Mouse (Mus musculus): ENCODE measurements around the gene Gm45837. TPM values are rescaled to one million over a fixed set of nuclear protein-coding genes. Genes with fewer than 3 reads are reported as not detected.
A peak's percentile ranks its signal among the peaks of the same experiment; 100 is the strongest.

Gm45837 gene
- total RNA-seq, 2 experiments from 2014 or later = not detected

DNA sequence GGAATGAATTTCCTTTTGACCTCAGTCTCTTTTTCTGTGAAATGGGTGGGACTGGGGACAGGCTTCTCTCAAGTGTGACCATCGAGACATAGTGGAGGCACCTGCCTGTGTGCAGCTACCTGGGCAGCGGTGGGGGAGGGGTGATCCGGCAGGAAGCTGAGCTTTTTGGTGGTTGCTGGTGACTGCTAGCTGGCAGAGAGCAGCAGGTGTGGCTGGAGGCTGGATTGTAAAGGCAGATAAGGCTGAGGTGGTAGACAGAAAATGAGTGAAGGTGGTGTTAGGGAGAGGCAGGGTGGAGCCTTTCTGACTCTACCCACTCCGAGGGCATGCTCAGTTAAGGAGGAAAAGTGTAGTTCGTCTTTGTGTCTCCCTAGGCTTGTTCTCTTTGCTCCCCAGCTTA lies 76.4 kb downstream of the Gm45837 start:
- ATAC-seq (replicated peaks; ENCODE audit: poor library complexity) = no peak

DNA sequence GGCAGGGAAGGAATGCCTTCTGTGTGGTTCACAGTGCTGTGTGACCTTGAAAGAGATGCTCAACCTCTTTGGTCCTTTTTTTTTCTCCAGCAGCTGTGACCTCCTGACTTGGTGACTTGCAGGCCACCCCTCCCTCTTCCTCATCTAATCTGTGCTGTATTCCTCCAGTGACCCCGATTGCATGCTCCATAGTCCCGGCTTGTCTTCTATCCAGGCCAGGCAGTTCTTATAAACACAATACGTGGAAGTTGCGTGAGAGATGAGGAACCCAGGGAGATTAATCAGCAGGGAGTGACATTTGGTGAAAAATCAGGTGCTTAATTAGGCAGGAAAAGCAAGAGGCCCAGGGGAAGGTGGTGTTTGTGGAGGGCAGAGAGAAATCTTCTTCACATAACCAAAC lies 80.3 kb downstream of the Gm45837 start:
- no peak for ATAC-seq (replicated peaks; ENCODE audit: poor library complexity)

DNA sequence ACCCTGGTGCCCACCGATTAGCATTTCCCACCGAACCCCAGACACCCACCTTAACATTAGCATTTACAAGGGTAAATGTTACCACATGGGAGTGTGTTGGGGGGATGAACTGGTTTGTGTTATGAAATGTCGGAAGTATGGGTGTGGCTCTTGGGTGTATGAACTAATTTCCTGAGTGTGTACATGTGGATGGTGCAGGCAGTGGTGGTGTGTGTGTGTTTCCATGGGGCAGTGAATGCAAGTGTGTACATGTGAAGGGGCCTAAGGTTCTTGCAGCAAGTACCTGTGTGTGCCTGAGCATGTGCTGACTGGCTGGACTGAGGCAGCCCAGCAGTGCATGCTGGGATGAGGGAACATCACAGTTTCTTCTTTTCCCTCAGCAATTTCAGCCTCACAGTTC lies 87.7 kb downstream of the Gm45837 start:
- peak; percentile 56 for ATAC-seq (replicated peaks; ENCODE audit: poor library complexity)

DNA sequence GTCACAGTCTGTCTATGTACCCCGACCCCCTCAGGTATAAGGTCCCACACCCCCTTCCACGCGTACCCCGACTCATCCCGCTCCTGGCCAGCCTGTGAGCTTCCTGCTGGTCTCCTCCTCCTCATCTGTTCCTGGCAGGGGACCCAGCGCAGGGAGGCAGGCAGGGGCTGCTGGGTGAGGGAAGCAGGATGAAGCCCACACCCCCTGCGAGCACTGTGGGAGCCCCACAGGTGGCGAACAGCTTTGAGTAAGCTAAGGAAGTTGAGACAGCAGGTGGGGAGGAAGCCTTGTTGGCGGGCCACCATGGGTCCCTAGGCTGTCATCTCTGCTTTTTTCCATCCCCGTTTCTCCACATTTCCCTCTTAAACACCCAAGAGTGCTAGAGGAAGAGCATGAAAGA lies 88.6 kb downstream of the Gm45837 start:
- no peak for ATAC-seq (replicated peaks; ENCODE audit: poor library complexity)

DNA sequence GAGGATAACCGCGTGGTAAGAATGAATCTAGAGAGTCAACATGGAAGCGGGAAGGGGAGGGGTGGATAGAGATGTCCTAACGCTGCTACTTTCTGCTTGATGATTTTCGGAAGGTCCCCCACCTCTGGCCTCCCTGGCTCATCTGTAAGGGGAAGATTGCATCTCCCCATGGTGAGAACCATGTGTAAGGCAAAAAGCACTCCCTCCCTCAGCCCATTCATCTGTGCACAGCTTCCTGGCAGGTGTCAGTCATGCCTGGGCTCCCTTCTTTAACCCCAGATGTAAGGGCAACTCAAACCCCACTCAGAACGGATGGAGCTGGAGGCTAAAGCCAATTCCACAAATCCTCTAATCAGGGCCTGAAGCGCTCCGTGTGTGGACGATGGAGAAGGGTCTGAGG lies 89.0 kb downstream of the Gm45837 start:
- no peak for ATAC-seq (replicated peaks; ENCODE audit: poor library complexity)

DNA sequence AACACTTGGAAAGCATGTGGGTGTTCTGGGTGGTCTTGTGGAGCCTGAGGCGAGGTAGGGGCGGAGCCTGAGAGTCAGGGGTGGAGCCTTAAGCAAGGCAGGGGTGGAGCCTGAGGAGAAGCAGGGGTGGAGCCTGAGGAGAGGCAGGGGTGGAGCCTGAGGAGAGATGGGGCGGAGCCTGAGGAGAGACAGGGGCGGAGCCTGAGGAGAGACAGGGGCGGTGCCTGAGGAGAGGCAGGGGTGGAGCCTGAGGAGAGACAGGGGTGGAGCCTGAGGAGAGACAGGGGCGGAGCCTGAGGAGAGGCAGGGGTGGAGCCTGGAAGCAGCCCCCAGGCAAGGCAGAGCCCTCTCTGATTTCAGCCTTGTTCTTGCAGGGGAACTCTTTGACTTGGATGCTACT lies 90.5 kb downstream of the Gm45837 start:
- ATAC-seq (replicated peaks; ENCODE audit: poor library complexity) = peak; percentile 14

DNA sequence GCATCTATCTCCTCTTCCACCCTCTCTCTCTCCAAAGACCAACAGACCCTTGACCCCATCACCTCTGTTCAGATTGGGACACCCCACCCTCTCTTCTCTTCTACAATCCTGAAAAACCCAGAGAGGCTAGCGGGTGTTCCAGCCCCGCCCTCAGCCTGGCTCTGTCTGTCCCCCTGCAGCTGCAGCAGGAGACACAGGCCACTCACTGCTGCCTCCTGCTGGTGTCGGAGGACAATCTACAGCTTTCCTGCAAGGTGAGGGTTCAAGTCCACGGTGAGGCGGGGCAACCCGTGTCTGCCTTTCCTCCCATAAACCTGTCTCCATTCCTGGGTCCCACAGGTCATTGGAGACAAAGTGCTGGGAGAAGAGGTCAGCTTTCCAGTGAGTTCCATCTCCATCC lies 91.0 kb downstream of the Gm45837 start:
- ATAC-seq (replicated peaks; ENCODE audit: poor library complexity) = no peak

DNA sequence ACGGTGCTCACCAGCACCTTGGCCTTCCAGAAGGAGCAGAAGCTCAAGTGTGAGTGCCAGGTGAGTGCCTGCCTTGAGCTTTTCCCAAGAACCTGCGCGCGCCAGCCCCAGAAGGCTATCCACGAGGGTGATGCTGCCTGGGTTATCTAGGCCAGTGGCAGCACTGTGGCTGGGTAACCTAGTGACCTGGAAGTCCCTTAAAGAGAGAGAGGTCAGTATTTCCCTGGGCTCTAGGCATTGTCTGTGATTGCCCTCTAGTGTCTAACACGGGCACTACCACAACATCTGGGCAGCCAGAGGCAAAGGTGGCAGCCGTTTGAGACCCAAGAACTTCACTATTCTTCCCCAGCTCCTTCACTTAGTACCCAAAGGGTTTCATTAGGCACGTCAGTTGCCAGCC lies 92.7 kb downstream of the Gm45837 start:
- ATAC-seq (replicated peaks; ENCODE audit: poor library complexity) = peak; percentile 64

DNA sequence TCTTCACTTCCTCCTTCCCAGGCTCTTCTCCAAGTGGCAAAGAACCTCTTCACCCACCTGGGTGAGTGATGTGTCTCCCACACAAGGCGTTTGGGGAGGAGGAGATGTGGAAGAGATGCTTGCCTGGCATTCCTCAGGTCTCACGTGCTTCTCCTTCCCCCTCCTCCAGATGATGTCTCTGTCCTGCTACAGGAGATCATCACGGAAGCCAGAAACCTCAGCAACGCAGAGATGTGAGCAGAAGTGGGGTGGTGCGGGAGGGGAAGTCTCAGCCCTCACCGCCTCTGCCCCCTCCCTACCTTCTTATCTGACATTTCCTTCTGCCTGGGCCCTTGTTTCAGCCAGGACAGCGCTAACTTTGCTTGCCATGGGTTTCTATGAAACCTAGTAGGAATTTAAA lies 93.1 kb downstream of the Gm45837 start:
- ATAC-seq (replicated peaks; ENCODE audit: poor library complexity) = peak; percentile 38

DNA sequence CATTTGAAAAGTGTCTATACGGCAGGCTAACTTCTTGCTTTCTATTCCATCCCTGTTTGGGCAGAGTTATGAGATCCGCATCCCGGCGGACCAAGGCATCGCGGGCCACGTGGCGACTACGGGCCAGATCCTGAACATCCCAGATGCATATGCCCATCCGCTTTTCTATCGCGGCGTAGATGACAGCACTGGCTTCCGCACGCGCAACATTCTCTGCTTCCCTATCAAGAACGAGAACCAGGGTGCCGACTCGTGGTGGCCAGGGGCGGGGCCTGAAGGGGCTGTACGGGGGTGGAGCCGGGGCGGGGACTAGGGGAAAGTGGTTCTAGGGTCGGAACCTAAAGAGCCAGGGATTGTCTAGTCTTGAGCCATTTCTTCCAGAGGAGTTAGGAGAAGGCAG lies 93.8 kb downstream of the Gm45837 start:
- peak; percentile 69 for ATAC-seq (replicated peaks; ENCODE audit: poor library complexity)

DNA sequence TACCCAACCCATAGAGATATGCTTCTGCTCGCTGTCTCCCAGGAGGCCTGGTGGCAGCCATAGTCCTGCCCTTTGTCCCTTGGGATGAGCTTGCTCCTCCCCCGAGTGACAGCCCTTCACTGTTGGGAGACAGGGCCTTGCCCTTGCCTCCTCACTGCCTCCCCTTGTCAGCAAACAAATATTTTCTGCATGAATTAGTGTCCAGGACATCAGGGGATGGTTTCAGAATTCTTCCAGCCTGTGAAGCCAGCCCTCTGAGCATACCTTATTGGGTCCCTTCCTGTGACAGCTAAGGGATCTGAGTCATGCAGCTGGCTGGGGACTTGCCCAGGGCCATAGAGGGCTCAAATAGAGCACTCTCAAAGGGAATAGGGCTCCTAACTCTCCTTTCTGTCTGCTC lies 98.5 kb downstream of the Gm45837 start:
- no peak for ATAC-seq (replicated peaks; ENCODE audit: poor library complexity)

DNA sequence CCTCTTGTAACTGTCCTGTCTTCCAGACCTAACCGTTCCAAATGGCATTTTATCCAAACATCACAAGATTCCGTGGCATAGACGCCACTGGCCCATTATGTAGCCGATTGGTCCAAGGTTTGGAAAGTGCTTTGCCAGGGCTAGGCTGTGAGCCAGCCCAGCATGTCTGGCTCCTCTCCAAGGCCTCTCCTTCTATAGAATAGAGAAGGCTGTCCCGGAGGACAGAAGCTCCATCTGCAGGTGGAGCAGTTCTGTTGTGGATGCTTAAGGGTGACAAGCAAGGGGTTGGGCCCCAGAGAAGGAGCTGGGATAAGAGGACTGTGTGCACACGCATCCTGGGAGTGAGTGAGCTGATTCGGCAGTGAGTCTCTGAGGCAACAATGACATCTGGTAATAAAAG lies 103.0 kb downstream of the Gm45837 start:
- ATAC-seq (replicated peaks; ENCODE audit: poor library complexity) = no peak

DNA sequence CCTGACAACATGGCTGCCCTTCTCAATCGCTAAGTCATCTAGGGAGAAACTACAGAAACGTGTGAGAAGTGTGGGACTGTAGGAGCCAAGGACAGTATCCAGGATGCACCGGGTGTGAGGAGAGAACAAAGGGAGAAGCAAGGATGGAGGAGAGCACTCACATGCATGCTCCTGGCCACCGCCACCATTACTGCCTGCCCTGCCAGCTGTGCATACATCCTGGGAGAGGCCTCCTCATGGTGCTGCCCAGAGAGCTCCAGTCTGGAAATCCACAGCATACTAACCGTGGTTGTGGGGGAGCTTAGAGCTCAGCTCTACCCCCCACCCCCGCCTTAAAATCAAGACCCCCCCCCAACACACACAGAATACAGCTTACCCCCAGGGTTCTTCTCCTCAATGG lies 104.1 kb downstream of the Gm45837 start:
- ATAC-seq (replicated peaks; ENCODE audit: poor library complexity) = no peak

DNA sequence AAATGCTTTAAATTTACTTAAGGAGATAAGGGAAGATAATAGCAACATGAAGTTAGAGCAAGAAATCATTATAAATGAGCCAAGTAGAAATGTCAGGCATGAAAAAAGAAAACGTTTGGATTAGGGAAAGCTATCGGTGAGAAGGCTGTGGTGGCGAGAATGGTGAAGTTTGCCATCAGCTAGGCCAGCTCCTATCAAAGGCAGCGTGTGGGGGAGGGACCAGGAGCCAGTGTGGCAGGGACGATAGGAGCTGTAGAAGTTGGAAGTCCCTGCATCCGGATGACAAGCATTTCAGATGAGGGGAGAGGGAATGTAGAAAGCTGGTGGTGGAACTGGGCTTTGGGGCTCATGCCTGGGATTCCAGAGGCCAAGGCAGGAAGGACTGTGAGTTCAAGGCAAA lies 104.6 kb downstream of the Gm45837 start:
- no peak for ATAC-seq (replicated peaks; ENCODE audit: poor library complexity)

DNA sequence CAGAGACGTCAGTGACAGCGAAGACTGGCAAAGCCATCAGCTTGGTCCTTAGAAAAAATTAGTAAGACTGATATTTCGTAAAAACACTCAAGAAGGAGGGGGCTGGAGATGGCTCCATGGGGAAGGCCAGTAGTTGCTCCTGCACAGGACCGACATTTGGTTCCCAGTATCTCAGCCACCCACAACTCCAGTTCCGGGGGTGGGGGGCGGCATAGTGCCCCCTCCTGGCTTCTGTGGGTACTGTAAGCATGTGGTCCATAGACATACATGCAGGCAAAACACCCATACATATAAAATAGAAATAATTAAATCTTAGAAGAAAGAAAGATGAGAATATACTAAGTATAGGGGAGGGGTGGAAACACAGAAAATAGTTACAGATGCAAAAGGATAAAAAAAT lies 105.8 kb downstream of the Gm45837 start:
- ATAC-seq (replicated peaks; ENCODE audit: poor library complexity) = 0 out of 2 replicates have a peak, but pooled peaks have one; percentile 31

DNA sequence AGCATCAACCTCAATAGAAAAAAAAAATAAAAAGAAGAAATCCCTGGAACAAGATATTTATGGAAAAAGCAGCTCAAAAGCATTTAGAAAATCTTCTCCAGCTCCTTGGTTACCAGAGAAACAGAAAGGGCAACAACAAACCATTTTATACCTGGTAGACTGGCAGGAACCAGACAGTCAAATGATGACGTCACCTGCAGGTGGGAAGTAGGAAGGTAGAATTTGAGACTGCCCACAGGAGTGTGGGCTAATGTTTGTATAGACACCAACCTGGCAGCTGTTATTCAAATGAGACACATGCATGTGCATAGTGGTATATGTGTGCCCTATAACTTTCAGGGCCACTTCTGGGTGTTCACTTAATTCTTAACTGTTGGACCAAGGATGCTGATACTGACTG lies 111.0 kb downstream of the Gm45837 start:
- ATAC-seq (replicated peaks; ENCODE audit: poor library complexity) = no peak

DNA sequence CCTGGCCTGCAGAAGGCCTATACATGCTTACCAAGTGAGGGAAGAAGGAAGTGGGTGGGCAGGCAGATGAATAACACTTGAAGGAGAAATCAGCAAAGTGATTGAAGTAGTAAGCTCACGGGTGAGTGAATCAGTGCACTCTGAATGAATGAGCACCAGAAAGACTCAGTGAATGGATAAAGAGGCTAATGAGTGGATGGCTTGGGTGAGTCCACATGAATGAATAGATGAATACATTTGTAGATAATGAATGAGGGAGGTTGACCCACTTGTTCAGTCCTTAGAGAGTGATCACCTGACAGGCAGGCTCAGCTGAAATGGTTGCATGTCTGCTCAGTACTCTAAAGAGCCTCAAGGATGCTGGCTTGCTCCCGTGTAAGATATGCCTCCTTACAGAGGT lies 112.5 kb downstream of the Gm45837 start:
- no peak for ATAC-seq (replicated peaks; ENCODE audit: poor library complexity)

DNA sequence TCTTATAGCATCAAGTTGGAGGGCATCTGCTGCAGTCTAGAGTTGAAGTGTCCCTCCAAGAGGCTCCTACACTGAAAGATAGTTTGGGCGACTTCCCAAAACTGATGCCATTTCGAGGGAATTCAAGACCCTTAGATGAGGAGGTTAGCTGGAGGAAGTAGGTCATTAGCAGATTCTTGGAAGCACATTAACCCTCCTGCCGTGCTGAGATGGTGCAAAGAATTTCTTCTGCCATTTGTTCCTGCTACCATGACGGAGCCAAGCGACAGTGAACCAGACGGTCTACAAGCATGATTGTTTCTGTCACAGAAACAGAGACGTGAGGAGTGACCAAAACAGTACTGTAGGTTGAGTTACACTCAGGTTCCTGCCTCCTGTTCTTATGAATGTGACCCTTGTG lies 115.8 kb downstream of the Gm45837 start:
- no peak for ATAC-seq (replicated peaks; ENCODE audit: poor library complexity)

DNA sequence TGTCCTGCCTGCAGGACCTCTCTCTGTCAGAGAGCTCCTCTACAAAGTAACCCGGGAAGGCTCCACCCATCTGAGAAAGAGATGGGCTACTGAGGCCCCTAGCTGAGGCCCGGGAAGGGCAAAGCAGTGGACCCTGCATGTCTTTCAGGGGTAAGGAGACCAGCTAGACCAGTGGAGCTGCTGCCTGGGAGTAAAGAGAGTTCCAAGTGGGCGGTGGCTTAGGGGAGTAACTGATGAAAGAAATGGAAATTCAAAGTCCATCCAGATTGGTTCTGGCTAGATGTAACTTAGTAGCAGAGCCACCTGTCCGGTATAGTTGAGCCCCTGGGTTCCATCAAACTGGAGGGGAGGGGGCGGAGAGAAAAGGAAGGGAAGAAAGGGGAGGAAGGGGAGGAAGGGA lies 123.7 kb downstream of the Gm45837 start:
- no peak for ATAC-seq (replicated peaks; ENCODE audit: poor library complexity)

DNA sequence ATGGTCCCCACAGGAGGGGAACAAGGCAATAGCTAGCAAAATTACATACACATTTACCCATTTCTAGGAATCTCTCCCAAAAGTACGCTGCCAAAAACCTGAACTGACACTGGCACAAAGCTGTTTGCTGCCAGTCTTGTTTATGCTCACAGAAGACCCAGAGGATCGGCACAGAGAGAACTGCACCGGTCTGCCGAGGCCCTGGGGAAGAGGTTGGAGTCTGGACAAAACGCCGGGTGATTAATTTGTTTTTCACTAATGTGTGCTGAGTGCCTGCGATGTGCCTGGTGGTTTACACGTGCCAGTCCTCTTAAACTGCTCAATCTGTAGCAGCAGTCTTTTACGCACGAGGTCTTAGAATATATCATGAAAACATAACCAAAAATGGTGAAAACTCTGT lies 124.4 kb downstream of the Gm45837 start:
- ATAC-seq (replicated peaks; ENCODE audit: poor library complexity) = no peak

DNA sequence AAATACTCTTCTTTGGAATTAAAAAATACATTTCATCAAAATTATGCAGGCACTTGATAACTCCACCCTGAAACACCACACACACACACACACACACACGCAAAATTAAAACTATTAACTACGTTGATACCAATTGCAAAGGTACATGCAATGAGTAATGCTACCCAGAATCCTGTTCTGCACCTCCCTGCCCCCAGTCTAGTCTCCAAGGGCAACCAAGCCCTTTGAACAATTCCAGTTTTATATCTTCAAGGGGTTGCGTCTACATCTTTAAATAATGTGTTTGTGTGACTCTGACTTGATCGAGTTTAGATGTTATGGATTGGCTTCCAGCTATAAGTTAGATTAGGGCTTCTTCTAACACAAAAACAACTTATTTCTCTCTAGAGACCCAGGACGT lies 124.8 kb downstream of the Gm45837 start:
- no peak for ATAC-seq (replicated peaks; ENCODE audit: poor library complexity)

DNA sequence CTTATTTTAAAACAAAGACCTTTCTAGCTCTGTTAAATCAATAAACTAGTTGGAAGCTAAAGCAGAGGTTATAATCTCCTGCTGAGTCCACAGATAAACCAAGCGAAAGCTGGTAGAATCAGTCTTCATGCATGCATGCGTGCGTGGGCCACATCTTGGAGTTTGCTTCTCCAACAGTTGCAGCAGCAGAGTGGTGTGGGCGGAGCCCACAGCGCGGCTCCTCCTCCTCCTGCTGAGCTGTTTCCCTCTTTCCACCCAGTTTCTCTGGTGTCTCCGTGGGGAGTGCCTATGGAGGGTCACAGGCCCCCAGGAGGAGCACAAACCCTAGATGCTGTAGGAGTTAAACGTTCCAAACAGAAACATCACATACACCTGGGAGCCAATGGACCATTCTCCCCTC lies 126.9 kb downstream of the Gm45837 start:
- ATAC-seq (replicated peaks; ENCODE audit: poor library complexity) = peak; percentile 68

DNA sequence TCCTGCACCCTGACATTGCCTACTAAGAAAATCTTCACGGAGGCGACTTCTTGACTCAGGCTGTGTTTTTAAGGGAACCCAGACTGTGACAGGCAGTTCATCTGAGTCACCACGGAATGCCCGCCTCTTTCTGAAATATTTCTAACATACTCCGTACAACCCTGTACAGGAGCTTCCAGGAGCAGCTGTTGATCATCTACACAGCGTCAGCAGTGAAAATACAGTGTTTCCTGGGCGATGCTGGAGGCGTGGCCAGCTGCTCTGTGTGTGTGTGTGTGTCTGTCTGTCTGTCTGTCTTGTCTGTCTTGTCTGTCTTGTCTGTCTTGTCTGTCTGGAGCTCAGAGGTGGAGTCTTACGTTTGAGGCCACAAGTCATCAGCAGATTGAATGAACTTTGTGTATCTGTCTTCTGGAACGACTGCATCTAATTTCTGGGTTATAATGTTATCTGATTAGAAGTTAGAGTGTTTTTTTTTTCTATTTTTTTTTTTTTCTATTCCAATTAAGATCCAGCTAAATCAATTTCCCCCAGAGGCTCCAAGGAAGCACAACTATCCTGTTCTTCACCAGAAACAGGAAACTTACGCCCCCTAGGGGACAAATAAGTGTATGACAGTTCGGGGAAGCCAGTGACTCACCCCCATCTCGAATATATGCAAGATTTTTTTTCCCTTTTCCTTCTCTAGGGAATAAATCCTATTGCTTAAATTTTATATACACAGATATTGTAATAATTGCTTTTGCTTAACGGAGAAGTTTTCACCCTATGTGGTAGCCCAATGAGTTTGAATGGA lies 127.7 kb downstream of the Gm45837 start:
- peak; percentile 49; the same call in 1 of the 2 replicates for ATAC-seq (replicated peaks; ENCODE audit: poor library complexity)

All from megakaryocyte progenitor cell, adult 5-6 weeks (primary cell).